Mouse (Mus musculus): ENCODE data around the gene Gm10719. TPM values are rescaled to one million over a fixed set of nuclear protein-coding genes. Genes with fewer than 3 reads are reported as not detected.
"Not testable (repeated sequence)": the region's sequence is repeated elsewhere in the genome, so short reads cannot be mapped to it uniquely, and the experiment has no call there.

The Gm10719 gene
- total RNA-seq (2017): 0.75 and 3.6 TPM in 2 replicates

DNA sequence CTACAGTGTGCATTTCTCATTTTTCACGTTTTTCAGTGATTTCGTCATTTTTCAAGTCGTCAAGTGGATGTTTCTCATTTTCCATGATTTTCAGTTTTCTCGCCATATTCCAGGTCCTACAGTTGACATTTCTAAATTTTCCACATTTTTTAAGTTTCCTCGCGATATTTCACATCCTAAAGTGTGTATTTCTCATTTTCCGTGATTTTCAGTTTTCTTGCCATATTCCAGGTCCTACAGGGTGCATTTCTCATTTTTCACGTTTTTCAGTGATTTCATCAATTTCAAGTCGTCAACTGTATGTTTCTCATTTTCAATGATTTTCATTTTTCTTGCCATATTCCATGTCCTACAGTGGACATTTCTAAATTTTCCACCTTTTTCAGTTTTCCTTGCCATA, at the start of gene Gm10719:
Gene Gm10719, plus strand, starts transcription at position 301 of the 400 bp plus-strand sequence.
- ATAC-seq (replicated peaks in 1 of 2; ENCODE audit: insufficient read depth in 1 of 2, low FRiP score in 2 of 2, low TSS enrichment in 1 of 2, low read depth in 1 of 2, poor library complexity in 2 of 2, severe bottlenecking in 2 of 2): not testable (repeated sequence)

DNA sequence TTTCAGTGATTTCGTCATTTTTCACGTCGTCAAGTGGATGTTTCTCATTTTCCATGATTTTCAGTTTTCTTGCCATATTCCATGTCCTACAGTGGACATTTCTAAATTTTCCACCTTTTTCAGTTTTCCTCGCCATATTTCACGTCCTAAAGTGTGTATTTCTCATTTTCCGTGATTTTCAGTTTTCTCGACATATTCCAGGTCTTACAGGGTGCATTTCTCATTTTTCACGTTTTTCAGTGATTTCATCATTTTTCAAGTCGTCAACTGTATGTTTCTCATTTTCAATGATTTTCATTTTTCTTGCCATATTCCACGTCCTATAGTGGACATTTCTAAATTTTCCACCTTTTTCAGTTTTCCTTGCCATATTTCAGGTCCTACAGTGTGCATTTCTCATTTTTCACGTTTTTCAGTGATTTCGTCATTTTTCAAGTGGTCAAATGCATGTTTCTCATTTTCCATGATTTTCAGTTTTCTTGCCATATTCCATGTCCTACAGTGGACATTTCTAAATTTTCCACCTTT, 16.7 kb upstream of the Gm10719 start, which contains the start of gene Gm10722:
Gene Gm10722, plus strand, starts transcription at position 478 of the 528 bp plus-strand sequence.
- not testable (repeated sequence) for ATAC-seq (replicated peaks in 1 of 2; ENCODE audit: insufficient read depth in 1 of 2, low FRiP score in 2 of 2, low TSS enrichment in 1 of 2, low read depth in 1 of 2, poor library complexity in 2 of 2, severe bottlenecking in 2 of 2)

DNA sequence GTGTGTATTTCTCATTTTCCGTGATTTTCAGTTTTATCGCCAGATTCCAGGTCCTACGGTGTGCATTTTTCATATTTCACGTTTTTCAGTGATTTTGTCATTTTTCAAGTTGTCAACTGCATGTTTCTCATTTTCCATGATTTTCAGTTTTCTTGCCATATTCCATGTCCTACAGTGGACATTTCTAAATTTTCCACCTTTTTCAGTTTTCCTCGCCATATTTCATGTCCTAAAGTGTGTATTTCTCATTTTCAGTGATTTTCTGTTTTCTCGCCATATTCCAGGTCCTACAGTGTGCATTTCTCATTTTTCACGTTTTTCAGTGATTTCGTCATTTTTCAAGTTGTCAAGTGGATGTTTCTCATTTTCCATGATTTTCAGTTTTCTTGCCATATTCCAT, 16.2 kb upstream of the Gm10719 start:
- ATAC-seq (replicated peaks in 1 of 2; ENCODE audit: insufficient read depth in 1 of 2, low FRiP score in 2 of 2, low TSS enrichment in 1 of 2, low read depth in 1 of 2, poor library complexity in 2 of 2, severe bottlenecking in 2 of 2): not testable (repeated sequence)

DNA sequence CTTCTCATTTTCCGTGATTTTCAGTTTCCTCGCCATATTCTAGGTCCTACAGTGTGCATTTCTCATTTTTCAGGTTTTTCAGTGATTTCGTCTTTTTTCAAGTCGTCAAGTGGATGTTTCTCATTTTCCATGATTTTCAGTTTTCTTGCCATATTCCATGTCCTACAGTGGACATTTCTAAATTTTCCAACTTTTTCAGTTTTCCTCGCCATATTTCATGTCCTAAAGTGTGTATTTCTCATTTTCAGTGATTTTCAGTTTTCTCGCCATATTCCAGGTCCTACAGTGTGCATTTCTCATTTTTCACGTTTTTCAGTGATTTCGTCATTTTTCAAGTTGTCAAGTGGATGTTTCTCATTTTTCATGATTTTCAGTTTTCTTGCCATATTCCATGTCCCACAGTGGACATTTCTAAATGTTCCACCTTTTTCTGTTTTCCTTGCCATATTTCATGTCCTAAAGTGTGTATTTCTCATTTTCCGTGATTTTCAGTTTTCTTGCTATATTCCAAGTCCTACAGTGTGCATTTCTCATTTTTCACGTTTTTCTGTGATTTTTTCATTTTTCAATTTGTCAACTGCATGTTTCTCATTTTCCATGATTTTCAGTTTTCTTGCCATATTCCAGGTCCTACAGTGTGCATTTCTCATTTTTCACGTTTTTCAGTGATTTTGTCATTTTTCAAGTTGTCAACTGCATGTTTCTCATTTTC, 15.1 kb upstream of the Gm10719 start:
- ATAC-seq (replicated peaks in 1 of 2; ENCODE audit: insufficient read depth in 1 of 2, low FRiP score in 2 of 2, low TSS enrichment in 1 of 2, low read depth in 1 of 2, poor library complexity in 2 of 2, severe bottlenecking in 2 of 2): peak; percentile 25 to 40; a peak in 2 of 4 replicates

DNA sequence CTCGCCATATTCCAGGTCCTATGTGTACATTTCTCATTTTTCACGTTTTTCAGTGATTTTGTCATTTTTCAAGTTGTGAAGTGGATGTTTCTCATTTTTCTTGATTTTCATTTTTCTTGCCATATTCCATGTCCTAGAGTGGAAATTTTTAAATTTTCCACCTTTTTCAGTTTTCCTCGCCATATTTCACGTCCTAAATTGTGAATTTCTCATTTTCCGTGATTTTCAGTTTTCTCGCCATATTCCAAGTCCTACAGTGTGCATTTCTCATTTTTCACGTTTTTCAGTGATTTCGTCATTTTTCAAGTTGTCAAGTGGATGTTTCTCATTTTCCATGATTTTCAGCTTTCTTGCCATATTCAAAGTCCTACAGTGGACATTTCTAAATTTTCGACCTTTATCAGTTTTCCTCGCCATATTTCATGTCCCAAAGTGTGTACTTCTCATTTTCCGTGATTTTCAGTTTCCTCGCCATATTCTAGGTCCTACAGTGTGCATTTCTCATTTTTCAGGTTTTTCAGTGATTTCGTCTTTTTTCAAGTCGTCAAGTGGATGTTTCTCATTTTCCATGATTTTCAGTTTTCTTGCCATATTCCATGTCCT, 14.3 kb upstream of the Gm10719 start, which contains the start of gene Gm11168:
Gene Gm11168, plus strand, starts transcription at position 553 of the 603 bp plus-strand sequence.
- not testable (repeated sequence) for ATAC-seq (replicated peaks in 1 of 2; ENCODE audit: insufficient read depth in 1 of 2, low FRiP score in 2 of 2, low TSS enrichment in 1 of 2, low read depth in 1 of 2, poor library complexity in 2 of 2, severe bottlenecking in 2 of 2)

DNA sequence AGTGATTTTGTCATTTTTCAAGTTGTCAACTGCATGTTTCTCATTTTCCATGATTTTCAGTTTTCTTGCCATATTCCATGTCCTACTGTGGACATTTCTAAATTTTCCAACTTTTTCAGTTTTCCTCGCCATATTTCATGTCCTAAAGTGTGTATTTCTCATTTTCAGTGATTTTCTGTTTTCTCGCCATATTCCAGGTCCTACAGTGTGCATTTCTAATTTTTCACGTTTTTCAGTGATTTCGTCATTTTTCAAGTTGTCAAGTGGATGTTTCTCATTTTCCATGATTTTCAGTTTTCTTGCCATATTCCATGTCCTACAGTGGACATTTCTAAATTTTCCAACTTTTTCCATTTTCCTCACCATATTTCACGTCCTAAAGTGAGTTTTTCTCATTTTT, 11.0 kb upstream of the Gm10719 start:
- ATAC-seq (replicated peaks in 1 of 2; ENCODE audit: insufficient read depth in 1 of 2, low FRiP score in 2 of 2, low TSS enrichment in 1 of 2, low read depth in 1 of 2, poor library complexity in 2 of 2, severe bottlenecking in 2 of 2): peak; percentile 30 to 43

DNA sequence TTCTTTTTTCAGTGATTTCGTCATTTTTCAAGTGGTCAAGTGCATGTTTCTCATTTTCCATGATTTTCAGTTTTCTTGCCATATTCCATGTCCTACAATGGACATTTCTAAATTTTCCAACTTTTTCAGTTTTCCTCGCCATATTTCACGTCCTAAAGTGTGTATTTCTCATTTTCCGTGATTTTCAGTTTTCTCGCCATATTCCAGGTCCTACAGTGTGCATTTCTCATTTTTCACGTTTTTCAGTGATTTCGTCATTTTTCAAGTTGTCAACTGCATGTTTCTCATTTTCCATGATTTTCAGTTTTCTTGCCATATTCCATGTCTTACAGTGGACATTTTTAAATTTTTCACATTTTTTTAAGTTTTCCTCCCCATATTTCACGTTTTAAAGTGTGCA, 10.6 kb upstream of the Gm10719 start:
- ATAC-seq (replicated peaks in 1 of 2; ENCODE audit: insufficient read depth in 1 of 2, low FRiP score in 2 of 2, low TSS enrichment in 1 of 2, low read depth in 1 of 2, poor library complexity in 2 of 2, severe bottlenecking in 2 of 2): not testable (repeated sequence)

DNA sequence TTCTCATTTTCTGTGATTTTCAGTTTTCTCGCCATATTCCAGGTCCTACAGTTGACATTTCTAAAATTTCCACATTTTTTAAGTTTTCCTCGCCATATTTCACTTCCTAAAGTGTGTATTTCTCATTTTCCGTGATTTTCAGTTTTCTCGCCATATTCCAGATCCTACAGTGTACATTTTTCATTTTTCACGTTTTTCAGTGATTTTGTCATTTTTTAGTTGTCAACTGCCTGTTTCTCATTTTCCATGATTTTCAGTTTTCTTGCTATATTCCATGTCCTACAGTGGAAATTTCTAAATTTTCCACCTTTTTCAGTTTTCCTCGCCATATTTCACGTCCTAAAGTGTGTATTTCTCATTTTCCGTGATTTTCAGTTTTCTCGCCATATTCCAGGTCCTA, 9.9 kb upstream of the Gm10719 start:
- peak; percentile 24 to 25 for ATAC-seq (replicated peaks in 1 of 2; ENCODE audit: insufficient read depth in 1 of 2, low FRiP score in 2 of 2, low TSS enrichment in 1 of 2, low read depth in 1 of 2, poor library complexity in 2 of 2, severe bottlenecking in 2 of 2)

DNA sequence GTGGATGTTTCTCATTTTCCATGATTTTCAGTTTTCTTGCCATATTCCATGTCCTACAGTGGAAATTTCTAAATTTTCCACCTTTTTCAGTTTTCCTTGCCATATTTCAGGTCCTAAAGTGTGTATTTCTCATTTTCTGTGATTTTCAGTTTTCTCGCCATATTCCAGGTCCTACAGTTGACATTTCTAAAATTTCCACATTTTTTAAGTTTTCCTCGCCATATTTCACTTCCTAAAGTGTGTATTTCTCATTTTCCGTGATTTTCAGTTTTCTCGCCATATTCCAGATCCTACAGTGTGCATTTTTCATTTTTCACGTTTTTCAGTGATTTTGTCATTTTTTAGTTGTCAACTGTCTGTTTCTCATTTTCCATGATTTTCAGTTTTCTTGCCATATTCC, 7.9 kb upstream of the Gm10719 start:
- peak; percentile 14 to 24 for ATAC-seq (replicated peaks in 1 of 2; ENCODE audit: insufficient read depth in 1 of 2, low FRiP score in 2 of 2, low TSS enrichment in 1 of 2, low read depth in 1 of 2, poor library complexity in 2 of 2, severe bottlenecking in 2 of 2)

DNA sequence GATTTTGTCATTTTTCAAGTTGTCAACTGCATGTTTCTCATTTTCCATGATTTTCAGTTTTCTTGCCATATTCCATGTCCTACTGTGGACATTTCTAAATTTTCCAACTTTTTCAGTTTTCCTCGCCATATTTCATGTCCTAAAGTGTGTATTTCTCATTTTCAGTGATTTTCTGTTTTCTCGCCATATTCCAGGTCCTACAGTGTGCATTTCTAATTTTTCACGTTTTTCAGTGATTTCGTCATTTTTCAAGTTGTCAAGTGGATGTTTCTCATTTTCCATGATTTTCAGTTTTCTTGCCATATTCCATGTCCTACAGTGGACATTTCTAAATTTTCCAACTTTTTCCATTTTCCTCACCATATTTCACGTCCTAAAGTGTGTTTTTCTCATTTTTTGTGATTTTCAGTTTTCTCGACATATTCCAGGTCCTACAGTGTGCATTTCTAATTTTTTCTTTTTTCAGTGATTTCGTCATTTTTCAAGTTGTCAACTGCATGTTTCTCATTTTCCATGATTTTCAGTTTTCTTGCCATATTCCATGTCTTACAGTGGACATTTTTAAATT, 5.1 kb upstream of the Gm10719 start:
- ATAC-seq (replicated peaks in 1 of 2; ENCODE audit: insufficient read depth in 1 of 2, low FRiP score in 2 of 2, low TSS enrichment in 1 of 2, low read depth in 1 of 2, poor library complexity in 2 of 2, severe bottlenecking in 2 of 2): peak; percentile 39 to 56

DNA sequence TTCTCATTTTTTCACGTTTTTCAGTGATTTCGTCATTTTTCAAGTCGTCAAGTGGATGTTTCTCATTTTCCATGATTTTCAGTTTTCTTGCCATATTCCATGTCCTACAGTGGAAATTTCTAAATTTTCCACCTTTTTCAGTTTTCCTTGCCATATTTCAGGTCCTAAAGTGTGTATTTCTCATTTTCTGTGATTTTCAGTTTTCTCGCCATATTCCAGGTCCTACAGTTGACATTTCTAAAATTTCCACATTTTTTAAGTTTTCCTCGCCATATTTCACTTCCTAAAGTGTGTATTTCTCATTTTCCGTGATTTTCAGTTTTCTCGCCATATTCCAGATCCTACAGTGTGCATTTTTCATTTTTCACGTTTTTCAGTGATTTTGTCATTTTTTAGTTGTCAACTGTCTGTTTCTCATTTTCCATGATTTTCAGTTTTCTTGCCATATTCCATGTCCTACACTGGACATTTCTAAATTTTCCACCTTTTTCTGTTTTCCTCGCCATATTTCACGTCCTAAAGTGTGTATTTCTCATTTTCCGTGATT, 4.4 kb upstream of the Gm10719 start, which contains the start of gene Gm10721:
Gene Gm10721, plus strand, starts transcription at position 408 of the 547 bp plus-strand sequence.
- ATAC-seq (replicated peaks in 1 of 2; ENCODE audit: insufficient read depth in 1 of 2, low FRiP score in 2 of 2, low TSS enrichment in 1 of 2, low read depth in 1 of 2, poor library complexity in 2 of 2, severe bottlenecking in 2 of 2): peak; percentile 37 to 39

DNA sequence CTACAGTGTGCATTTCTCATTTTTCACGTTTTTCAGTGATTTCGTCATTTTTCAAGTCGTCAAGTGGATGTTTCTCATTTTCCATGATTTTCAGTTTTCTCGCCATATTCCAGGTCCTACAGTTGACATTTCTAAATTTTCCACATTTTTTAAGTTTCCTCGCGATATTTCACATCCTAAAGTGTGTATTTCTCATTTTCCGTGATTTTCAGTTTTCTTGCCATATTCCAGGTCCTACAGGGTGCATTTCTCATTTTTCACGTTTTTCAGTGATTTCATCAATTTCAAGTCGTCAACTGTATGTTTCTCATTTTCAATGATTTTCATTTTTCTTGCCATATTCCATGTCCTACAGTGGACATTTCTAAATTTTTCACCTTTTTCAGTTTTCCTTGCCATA, 1.9 kb upstream of the Gm10719 start, which contains the start of gene Gm10720:
Gene Gm10720, plus strand, starts transcription at position 301 of the 400 bp plus-strand sequence.
- ATAC-seq (replicated peaks in 1 of 2; ENCODE audit: insufficient read depth in 1 of 2, low FRiP score in 2 of 2, low TSS enrichment in 1 of 2, low read depth in 1 of 2, poor library complexity in 2 of 2, severe bottlenecking in 2 of 2): not testable (repeated sequence)

DNA sequence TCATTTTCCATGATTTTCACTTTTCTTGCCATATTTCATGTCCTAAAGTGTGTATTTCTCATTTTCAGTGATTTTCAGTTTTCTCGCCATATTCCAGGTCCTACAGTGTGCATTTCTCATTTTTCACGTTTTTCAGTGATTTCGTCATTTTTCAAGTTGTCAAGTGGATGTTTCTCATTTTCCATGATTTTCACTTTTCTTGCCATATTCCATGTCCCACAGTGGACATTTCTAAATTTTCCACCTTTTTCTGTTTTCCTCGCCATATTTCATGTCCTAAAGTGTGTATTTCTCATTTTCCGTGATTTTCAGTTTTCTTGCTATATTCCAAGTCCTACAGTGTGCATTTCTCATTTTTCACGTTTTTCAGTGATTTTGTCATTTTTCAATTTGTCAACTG, 1.3 kb upstream of the Gm10719 start:
- not testable (repeated sequence) for ATAC-seq (replicated peaks in 1 of 2; ENCODE audit: insufficient read depth in 1 of 2, low FRiP score in 2 of 2, low TSS enrichment in 1 of 2, low read depth in 1 of 2, poor library complexity in 2 of 2, severe bottlenecking in 2 of 2)

DNA sequence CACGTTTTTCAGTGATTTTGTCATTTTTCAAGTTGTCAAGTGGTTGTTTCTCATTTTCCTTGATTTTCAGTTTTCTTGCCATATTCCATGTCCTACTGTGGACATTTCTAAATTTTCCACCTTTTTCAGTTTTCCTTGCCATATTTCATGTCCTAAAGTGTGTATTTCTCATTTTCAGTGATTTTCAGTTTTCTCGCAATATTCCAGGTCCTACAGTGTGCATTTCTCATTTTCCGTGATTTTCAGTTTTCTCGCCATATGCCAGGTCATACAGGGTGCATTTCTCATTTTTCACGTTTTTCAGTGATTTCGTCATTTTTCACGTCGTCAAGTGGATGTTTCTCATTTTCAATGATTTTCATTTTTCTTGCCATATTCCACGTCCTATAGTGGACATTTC, 1.7 kb downstream of the Gm10719 start:
- ATAC-seq (replicated peaks in 1 of 2; ENCODE audit: insufficient read depth in 1 of 2, low FRiP score in 2 of 2, low TSS enrichment in 1 of 2, low read depth in 1 of 2, poor library complexity in 2 of 2, severe bottlenecking in 2 of 2): not testable (repeated sequence)

DNA sequence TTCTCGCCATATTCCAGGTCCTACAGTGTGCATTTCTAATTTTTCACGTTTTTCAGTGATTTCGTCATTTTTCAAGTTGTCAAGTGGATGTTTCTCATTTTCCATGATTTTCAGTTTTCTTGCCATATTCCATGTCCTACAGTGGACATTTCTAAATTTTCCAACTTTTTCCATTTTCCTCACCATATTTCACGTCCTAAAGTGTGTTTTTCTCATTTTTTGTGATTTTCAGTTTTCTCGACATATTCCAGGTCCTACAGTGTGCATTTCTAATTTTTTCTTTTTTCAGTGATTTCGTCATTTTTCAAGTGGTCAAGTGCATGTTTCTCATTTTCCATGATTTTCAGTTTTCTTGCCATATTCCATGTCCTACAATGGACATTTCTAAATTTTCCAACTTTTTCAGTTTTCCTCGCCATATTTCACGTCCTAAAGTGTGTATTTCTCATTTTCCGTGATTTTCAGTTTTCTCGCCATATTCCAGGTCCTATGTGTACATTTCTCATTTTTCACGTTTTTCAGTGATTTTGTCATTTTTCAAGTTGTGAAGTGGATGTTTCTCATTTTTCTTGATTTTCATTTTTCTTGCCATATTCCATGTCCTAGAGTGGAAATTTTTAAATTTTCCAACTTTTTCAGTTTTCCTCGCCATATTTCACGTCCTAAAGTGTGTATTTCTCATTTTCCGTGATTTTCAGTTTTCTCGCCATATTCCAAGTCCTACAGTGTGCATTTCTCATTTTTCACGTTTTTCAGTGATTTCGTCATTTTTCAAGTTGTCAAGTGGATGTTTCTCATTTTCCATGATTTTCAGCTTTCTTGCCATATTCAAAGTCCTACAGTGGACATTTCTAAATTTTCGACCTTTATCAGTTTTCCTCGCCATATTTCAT, 2.9 kb downstream of the Gm10719 start:
- peak; percentile 40 to 48 for ATAC-seq (replicated peaks in 1 of 2; ENCODE audit: insufficient read depth in 1 of 2, low FRiP score in 2 of 2, low TSS enrichment in 1 of 2, low read depth in 1 of 2, poor library complexity in 2 of 2, severe bottlenecking in 2 of 2)

DNA sequence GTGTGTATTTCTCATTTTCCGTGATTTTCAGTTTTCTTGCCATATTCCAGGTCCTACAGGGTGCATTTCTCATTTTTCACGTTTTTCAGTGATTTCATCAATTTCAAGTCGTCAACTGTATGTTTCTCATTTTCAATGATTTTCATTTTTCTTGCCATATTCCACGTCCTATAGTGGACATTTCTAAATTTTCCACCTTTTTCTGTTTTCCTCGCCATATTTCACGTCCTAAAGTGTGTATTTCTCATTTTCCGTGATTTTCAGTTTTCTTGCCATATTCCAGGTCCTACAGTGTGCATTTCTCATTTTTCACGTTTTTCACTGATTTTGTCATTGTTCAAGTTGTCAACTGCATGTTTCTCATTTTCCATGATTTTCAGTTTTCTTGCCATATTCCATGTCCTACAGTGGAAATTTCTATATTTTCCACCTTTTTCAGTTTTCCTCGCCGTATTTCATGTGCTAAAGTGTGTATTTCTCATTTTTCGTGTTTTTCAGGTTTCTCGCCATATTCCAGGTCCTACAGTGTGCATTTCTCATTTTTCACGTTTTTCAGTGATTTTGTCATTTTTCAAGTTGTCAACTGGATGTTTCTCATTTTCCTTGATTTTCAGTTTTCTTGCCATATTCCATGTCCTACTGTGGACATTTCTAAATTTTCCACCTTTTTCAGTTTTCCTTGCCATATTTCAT, 5.3 kb downstream of the Gm10719 start:
- not testable (repeated sequence) for ATAC-seq (replicated peaks in 1 of 2; ENCODE audit: insufficient read depth in 1 of 2, low FRiP score in 2 of 2, low TSS enrichment in 1 of 2, low read depth in 1 of 2, poor library complexity in 2 of 2, severe bottlenecking in 2 of 2)
